Mouse (Mus musculus) urinary bladder, postnatal 14 days (tissue): ENCODE measurements around the gene Fam83f.

Experiments used
- DNase-seq: peaks from one replicate; pipeline ENCODE4 v3.0.0; 2021; ENCODE audit warnings: low spot score

Fam83f gene

DNA sequence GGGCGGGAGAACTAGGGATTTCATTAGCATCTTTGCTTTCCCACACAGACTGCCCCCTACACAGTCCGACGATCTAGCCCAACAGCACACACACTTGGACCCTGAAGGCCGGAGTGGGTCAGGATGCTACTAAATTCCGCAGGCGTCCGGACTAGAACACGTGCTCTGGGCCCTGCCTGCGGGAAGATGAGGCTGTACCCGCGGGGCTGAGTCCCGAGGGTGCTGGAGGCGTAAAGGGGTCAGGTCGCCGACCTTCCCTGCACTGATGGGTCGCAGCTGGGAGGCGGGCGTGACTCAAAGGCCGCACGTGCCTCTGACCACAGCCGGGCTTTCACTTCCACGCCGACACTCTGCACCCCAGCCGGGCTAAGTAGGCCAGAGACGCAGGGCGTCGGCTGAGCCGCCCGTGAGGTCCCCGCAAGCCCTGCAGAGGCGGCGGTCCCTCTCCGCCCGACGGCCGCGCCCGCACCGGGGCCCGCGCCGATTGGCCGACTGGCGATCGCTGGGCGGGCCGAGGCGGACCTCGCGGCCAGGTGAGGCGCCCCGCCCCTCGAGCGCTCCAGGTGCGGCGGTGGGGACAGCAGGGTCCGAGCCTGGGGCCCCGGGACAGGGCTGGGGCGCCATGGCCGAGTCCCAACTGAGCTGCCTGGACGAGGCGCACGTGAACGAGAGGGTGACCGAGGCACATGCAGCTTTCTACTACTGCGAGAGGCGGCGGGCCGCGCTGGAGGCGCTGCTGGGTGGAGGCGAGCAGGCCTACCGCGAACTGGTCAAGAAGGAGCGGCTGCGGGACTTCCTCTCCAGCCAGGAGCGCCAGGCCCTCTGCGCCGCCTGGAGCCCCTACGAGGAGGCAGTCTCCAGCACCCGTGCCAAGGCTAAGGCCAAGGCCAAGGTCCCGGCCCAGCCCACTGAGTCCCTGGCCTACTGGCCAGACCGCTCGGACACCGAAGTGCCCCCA lies at the start of gene Fam83f:
Gene Fam83f, plus strand, starts transcription at position 553 of the 958 bp plus-strand sequence.
- peak; percentile 76 for DNase-seq

DNA sequence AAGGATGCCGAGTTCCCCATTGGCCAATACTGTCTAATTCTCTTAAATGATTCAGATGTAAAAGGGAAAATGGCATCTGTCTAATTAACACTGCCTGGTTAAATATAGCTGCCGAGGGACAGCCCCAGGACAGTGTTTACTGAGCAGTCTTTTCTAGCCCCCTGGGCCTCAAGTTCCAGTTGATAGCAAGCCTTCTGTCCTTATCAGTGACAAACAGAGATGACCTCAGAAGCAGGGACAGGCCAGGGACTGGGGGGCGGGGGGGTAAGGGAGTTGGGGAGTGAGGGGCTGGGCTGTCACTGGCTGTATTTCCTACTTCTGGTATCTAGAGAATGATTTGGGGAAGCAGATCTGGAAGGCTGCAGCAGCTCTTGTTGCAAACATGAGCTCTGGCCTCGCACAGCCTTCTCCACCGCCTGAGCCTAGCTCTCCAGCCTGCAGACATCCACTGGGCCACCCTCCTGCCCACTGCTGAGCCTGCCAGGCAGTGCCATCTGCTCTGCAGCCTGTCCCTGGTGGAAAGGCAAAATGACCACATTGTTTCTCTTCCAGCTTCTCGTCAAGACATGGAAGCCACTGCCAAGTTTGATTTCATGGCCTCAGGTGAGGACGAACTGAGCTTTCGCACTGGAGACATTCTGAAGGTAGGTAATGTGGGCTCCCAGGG lies 48.3 kb upstream of the Fam83f start:
- DNase-seq, result no peak

DNA sequence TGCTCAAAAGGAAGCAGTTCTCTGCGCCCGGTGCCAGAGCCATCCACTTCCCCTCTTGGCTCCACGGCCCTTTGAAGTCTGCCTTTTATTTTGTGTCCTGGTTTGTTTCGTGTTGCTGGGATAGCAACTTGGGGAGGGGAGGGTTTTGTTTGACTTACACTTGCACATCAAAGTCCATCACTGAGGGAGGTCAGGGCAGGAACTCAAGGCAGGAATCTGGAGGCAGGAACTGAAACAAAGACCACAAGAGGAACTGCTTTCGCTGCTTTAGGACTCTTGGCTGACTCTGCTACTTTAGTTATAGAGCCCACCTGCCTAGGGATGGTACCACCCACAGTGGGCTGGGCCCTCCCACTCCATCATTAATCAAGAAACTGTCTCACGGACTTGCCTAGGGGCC lies 45.2 kb upstream of the Fam83f start:
- no peak for DNase-seq

DNA sequence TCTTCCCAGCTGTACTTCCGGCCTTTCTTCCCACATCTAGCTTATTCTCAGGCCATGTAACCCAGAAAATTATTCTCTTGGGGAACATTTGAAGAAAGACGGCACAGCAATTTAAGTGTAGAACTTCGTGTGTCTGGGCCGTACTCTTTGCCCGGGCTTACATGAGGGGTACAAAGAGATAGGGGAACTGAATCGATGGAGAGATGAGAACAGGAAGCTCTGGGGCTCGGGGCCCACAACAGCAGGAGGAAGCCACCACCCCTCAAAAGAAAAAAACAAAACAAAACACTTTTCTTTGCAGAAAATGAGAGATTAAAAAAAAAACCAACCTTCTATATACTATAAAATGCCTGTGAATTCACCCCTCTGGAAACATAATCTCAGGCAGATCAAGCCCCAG lies 41.5 kb upstream of the Fam83f start:
- no peak for DNase-seq

DNA sequence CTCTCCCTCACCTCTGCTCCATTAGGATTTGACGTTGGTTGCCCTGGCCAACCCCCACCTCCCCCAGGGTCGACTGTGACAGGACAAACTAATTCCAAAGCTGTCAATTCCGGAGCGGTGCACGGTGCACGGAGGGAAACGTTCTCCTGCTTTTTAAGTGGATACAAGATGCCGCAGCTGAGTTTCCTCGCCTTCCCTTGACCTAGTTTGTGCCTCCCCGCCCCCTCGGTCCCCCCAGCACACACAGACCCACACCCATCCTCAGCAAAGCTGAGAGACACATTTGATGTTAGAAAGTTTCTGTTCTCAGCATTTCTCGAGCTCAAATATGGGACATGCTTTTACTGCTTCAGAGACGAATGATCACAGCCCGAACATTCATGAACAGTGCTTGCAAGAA lies 40.9 kb upstream of the Fam83f start:
- no peak for DNase-seq

DNA sequence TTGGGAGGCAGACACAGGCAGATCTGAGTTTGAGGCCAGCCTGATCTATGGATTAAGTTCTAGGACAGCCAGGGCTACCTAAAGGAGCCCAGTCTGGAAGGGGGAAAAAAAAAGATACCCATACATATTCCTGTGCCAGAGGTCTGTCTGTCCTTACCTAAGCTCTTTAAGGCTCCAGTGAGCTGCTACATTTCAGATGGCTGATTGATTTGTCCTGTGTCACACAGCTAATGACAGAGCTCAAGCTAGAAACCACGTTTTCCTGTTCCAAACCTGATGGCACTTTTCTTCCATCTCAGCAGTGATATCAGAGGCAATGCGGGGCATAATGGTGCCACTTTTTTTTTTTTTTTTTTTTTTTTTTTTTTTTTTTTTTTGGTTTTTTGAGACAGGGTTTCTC lies 40.3 kb upstream of the Fam83f start:
- no peak for DNase-seq

DNA sequence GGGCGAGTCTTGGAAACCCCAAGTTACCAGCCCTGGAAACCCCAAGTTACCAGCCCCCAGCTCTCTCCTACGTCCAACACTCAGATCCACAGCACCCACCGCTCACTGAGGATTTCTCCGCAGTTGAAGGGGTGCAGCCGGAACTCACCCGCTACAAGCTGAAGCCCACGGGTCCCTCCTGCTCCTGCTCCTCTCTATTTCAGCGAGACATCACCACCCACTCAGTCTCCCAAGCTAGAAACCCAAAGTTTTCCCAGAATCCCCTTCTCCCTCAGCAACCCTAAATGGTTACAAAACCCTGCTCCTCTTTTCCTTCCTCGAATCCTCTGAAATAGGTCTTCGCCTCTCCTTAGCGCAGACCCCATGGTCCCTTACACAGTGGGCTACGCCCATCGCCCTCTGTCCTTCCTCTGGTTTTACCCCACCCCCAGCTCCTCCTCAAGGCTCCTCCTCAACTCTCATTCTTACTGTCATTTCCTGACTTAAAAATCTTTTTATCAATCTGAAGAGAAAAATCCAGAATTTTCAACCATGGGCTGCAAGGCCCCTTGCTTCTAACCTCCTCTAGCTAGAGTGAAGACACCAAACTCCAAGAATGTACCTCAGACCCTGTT lies 39.3 kb upstream of the Fam83f start:
- DNase-seq, result no peak

DNA sequence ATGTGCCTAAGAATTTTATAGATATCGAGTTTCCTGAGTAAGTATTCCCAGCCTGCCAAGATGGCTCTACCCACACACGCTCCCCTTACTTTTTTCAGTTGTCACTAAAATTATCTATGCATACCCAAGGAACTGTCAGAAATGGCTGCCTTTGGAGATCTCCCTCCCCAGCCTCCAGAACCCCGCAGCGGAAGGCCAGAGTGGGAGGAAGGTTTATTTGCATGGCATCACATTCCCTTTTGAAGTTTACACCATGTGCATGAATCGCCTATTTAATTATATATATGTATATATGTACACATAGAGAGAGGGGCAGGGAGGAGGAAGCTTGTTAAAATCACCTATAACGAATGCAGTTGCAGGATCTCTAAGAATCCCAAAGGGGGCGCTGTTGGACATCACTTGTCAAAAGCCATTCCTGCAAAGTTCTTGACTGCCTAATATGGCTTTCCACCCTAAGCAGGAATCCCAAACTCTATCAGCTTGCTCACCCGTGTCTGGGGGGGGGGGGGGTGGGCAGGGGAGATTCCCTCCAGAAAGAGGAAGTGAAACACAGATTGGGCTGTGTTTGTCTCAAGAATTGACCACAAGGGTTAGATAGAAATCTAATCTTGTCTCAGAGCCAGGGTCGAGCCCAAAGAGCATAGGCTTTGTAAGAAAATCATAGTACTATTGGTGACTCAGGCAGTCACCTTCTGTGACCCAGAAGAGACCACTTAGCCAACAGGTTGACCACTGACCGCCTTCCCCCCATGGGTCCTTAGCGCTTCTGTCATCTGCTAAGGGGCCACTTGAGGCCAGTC lies 37.1 kb upstream of the Fam83f start:
- DNase-seq, result peak; percentile 50

DNA sequence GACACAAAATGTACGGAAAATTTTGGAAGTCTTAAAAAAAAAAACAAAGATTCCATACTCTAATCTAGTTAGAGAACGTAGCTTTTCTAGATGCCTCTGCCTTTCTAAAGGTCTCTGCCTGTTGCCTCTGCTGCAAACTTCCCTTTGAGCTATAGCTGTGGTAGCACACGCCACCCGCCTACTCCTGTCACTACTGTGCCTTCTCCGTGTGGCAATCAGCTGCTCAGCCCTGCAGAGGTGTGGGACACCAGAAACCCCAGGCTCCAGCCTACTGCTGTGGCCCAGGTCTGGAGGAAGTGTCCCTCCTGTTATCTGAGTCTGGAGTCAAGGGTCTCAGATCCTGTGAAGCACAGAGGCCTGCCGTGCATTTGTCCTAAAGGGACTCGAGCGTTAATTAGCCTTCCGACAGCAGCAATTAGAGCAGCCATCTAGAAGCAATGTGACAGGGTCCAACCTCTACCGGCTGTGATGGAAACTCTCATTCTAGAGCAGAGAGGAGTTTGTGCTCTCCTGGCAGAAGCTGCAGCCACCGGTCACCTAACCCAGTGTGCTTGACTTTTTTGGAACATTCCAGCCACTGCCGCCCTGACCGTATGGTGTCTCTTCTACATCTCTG lies 34.8 kb upstream of the Fam83f start:
- no peak for DNase-seq

DNA sequence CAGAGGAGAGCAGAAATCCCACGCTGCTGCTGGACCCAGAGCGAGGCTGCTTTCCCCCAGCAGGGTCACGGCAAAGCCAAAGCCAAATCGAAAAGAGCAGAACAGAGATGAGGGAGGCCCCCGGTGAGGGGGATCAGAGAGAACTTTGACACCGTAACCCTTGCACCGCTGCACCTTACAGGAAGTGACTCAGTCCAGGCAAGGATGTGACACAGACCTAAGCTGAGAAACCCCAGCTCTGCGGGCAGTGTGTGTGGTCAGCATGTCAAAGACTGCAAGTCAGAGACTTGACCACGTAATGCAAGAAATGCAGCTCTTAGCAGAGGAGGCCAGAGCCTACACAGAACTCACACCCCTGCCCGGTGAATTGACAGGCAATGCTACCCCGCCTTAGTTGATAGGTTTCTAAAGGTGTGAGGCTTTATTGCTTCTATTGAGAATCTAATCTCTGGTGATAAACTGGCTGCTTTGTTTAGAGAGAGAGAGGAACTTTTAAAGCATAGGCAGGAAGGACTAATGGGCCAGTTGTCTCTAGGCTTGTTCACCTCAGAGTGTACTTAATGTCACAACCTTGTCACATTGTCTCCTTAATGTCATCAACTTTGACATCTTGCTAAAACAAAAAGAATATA lies 32.5 kb upstream of the Fam83f start:
- no peak for DNase-seq

DNA sequence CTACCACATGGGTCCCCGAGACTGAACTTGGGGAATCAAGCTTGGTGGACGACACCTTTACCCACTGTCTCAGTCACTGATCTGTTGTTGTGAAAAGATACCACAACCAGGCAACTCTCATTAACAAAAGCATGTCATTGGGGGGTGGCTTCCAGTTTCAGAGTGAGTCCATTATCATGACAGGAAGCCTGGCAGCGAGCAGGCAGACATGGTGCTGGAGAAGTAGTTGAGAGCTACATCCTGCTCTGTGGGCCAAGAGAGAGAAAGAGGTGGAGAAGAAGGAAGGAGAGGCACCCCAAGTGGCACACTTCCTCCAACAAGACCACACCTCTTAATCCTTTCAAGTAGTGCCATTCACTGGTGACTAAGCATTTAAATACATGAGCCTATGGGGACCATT lies 31.8 kb upstream of the Fam83f start:
- no peak for DNase-seq

DNA sequence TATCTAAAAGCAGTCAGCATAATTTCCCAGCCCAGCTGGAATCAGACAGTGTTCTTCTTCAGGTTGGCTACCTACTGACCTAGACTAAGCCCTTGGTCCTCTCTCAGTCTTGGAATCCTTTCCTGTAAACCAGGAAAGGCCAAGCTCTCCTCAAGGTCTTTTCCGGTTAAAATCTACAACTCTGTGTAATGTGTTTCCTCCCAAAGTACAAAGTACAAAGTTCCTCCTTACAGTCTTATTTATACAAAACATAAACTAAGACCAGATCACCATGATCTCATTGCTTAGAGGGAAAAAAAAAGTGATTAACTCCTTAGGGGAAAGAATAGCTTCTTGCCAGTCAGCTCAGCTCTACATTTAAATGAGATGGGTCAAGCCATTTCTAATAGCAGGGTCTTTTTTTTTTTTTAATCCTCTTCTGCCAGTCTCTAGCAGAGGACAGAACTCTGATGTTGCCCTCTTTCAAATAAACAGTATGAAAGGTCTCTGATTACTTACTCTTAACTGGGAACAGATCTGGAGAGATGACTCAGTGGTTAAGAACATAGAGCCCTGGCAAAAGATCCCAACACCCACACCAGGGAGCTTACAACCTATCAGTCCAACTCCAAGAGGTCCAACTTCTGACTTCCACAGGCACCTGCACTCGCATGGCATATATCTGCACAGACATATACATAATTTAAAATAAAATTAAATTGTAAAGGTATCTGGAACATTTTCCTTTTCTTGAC lies 29.8 kb upstream of the Fam83f start:
- DNase-seq, result no peak

DNA sequence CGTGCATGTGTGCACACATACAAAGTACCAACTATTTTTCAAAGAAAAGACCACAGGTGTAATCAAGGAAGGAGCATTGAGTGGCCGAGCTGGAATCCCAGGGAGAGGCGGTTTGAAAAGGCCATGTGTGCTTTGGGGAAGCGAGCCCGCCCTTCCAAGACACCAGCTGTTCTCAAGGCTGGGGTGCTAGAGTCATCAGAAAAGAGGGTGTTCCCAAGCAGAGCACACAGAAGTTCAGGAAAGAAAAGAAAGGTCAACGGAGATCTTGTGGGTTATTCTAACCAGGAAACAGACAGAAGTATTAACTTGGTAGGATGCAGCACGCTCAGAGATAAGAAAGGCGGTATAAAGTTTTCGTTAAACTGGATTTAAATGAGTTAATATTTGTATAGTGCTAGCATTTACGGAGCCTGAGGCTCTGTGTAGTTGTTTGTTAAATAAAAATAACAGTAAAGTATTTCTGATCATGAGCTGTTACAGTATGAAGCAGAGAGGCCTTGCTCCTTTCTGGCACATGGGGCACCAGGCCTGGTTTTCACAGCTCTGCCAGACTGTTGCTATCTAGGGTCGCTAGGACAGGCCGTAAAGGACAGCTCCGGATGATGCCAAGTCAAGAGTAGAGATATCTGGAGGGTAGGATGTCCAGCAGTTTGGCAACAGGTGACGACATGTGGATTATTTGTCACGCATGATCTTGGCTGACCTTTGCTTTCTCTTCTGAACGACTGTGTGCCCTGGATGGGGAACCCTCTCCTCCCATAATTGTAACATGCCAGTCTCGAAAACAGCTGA lies 26.4 kb upstream of the Fam83f start:
- no peak for DNase-seq

DNA sequence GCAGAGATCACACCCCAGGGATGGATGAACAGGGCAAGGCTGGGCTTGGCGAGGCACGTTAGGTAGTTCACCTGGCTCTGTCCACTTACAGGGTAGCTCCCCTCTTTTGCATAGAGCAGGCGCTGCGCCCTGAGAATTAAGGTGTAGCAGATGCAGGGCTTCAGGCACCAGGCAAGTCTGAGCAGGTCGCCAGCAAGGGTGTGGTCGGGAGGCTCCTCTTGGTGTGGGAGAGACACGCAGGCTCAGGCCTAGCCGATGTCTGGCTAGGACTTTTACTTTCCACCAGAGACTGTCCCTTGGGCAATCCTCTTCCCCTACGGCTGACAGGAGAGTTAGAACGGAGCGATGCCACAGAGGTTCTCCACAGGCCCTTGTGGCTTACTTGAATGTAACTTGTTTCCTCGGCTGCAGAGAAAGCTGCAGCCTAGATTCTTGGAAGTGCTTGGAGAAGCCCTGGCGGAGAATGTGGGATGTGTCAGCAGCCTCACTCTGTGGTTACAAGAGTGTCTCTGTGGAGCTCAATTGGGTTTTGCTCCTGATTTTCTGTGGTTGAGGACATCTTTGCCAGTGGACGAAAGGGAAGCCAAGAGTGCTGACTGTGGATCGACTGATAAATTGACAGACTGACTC lies 22.6 kb upstream of the Fam83f start:
- peak; percentile 78 for DNase-seq

DNA sequence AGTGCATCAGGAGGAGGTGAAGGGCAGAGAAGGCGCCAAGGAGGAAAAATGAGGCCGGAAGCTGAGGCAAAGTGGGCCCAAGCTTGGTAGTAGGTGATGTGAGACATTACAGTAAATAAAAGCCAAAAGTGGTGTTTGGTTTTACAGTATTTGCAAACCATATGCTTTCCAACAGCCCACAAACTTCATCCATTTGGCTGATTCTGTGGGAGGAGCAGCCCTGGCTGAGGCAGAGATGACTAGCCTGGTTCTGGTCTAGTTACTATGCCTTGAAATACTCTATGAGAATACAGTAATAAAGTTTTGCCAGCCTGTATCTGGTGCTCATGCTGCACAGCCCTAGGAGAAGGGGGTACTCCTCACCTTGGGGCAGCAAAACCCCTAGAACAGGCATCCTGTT lies 21.2 kb upstream of the Fam83f start:
- DNase-seq, result no peak

DNA sequence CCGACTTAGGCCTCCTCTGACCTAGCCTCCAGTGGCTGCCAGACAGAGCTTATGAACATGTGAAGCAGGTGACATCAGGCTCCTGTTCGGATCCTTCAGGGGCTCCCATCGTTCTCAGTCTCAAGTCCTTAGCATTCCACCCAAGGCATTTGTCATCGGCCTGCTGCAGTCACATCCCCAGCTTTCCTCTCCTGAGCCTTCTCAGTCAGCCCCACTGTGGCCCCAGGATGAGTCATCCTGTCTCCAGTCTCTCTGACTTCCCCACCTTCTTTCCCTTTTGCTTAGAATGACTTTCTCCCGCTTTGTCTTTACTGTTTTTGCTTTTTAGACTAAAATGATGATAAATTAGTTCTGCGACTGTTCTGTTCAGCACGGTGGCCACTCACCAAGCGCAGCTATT lies 17.8 kb upstream of the Fam83f start:
- no peak for DNase-seq

DNA sequence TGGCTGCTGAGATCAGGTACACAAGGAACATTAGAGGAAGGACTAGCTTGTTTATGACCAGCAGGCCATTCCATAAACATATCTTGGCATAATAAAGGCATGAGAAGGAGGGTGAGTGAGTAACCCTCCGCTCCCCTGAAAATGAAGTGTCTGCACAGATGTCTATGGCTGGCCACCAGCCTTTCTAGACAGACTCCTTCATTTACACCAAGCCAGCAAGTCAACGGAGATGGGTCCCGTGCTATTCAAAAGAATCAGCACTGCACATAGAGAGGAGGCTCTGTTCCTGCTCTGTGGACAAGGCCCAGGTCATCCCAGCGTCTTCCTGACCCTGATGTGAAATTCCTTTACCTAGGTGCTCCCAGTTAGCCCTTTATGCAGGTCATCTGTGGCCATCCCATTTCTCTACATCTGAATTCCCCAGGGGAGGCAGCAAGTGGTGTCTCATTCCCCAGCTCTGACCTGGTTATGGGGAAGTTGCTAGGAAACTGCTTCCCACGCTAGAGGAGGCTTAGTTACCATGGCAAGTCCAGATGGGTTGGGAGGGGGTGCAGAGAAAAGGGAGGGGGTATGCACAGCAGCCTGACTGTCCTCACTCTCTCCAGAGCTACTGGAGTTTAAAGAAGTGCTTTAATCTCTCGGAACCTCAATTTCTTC lies 12.7 kb upstream of the Fam83f start:
- DNase-seq, result no peak

DNA sequence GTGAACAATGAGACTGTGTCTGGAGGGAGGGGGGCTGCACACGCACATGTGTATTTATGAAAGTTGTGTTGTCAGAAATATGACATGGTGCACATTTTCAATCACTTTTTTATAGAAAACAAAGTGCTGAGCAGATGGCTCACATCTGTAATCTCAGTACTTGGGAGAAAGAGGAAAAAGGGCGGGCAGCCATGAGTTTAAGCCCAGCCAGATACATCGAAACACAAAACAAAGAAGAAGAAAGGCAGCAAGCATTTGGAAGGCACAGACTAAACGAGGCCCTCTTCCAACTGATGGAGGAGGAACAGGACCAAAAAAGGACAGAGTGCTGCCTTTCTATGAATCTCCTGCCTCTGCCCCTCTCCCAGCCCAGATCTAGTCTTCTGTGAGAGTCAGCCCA lies 10.7 kb upstream of the Fam83f start:
- DNase-seq, result no peak

DNA sequence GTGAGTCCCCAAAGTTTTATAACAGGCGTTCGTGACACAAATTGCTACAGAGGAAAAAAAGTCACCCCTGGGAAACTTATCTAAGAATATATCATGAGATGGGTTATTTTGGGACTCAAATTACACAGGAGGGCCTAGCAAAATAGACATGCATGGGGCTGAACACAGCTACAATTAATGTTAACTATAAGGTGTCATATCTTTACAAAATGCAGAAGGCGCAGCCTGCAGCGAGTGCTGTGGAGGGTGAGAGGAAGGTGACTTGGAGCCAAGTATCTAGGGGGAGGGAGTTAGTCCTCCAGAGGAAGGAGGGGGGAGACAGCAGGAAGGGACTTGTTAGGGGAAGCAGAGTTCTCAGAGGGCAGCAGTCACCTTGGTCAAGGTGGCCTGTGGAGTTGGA lies 7.2 kb upstream of the Fam83f start:
- DNase-seq, result no peak
